Mouse (Mus musculus): Measurements from ENCODE around the gene Olfr907. TPM values are rescaled to one million over a fixed set of nuclear protein-coding genes. Genes with fewer than 3 reads are reported as not detected.

Gene Olfr907
- total RNA-seq (2014; fragmentation: Nextera tagmentation) (not detected in 2 replicates), total RNA-seq (2017) (not detected in 2 replicates)

DNA sequence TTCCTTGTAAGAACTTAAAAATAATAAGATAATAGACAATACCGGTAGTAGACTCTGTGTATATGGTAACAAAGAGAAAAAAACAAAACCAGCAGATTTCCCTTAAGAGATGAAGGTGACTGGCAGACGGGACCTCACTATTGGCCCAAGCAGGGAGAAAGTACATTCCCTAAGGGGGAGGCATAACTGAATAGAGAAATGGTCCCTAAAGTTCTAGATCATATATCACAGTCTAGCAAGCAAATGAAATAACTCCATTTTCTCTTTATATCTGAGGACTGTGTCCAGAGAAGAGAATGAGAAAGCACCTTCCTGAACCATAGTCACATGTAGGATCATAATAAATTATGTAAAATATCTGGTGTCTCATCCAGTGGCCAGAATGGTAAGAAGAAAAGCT, at the start of gene Olfr907:
Gene Olfr907 (plus strand): TSS at position 301 of the 400 bp plus-strand sequence.
- no peak for ATAC-seq (replicated peaks; ENCODE audit: low FRiP score, low TSS enrichment, poor library complexity, severe bottlenecking)

GRCm38 (mm10) chr9:38447352-38447751, 48.2 kb upstream of the Olfr907 start, which contains the start of gene Olfr902:
TSS of gene Olfr902 (plus strand) at chr9:38447652.
- ATAC-seq (replicated peaks; ENCODE audit: low FRiP score, low TSS enrichment, poor library complexity, severe bottlenecking), result no peak

- no peak for ATAC-seq (replicated peaks; ENCODE audit: low FRiP score, low TSS enrichment, poor library complexity, severe bottlenecking)
Observed at GRCm38 (mm10) chr9:38462844-38463243, 32.8 kb upstream of the Olfr907 start, which contains the start of gene Olfr904. TSS of gene Olfr904 (plus strand) at chr9:38463144.

DNA sequence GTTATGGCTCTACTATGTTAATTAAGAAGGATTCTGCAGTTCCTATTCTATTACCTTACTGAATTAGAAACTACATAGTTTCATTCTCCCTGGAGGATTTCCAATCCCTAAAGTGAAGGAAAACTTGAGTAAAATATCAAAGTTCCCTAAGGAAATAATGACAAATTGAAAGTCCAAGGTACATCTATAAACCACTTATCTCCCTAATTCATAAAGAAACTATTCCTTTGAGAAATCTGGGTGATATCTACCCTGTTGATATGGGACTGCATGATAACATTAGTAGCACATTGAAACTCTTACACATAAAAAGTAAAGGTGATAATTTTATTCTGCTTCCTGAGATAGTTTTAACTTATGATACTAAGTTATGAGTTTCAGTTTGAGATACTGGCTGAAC, 24.8 kb upstream of the Olfr907 start, which contains the start of gene Olfr905:
Gene Olfr905 (plus strand): TSS at position 301 of the 400 bp plus-strand sequence.
- no peak for ATAC-seq (replicated peaks; ENCODE audit: low FRiP score, low TSS enrichment, poor library complexity, severe bottlenecking)

- no peak for ATAC-seq (replicated peaks; ENCODE audit: low FRiP score, low TSS enrichment, poor library complexity, severe bottlenecking)
Observed at GRCm38 (mm10) chr9:38486785-38487184, 8.8 kb upstream of the Olfr907 start, which contains the start of gene Olfr906. TSS of gene Olfr906 (plus strand) at chr9:38487085.

DNA sequence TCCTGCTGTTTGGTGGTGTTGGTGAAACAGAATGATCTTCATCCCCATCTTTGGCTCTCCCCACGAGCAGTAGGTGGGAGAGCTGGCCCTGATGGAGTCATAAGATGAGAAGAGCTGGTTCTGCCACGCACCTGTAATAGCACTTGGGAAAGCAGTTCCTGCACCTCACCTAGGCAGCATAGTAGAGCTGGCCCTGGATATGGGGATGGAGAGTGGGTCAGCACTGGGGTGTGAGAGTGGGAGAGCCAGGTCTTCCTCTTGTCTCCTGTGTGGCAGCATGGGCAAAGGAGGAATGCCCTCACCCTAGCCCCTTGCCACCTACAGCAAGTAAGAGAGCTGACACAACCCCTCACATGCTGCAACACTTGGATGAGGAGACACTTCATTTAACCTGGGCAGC, 16.8 kb downstream of the Olfr907 start:
- no peak for ATAC-seq (replicated peaks; ENCODE audit: low FRiP score, low TSS enrichment, poor library complexity, severe bottlenecking)

DNA sequence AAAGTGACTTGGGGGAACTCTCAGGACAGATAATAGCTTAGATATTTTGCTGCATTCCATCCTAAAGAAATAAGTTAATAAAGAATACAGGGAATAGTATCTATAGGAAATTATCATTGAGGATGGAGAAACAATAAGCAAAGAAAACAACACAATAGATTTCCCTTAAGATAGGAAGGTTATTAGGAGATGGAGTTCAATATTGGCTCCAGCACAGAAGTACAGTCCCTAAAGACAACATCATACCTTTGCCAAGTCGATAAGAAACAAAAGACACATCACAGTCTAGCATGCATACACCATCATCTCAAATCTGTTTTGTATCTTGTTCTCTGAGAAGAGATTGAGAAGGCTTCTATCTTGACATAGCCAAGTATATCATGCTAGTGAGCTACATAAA, 25.7 kb downstream of the Olfr907 start, which contains the start of gene Olfr911-ps1:
Gene Olfr911-ps1 (plus strand): TSS at position 301 of the 400 bp plus-strand sequence.
- ATAC-seq (replicated peaks; ENCODE audit: low FRiP score, low TSS enrichment, poor library complexity, severe bottlenecking), result no peak

DNA sequence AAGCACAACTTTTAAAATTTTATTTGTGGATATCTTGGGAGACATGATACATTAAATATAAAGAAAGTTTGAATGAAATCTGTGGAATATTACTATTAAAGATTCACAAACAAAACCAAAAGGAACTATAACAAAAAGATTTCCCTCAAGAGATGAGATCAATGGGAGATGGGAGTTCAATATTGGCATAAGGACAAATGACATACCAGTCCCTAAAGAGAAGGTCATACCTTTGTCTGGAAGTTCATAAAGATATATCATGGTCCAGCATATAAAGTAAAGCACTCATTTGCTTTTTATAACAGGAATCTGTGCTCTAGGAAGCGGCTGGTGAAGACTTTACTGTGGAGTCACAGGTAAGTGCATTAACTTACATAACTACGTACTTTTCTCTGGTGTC, 41.9 kb downstream of the Olfr907 start, which contains the start of gene Olfr910:
Gene Olfr910 (plus strand): TSS at position 301 of the 400 bp plus-strand sequence.
- ATAC-seq (replicated peaks; ENCODE audit: low FRiP score, low TSS enrichment, poor library complexity, severe bottlenecking), result no peak

Other genes starting within 250 kb of the Olfr907 start
- not detected in 2 replicates for gene Olfr143, start 243.0 kb upstream of the Olfr907 start, total RNA-seq (2014; fragmentation: Nextera tagmentation)
- not detected in 2 replicates for gene Olfr143, start 243.0 kb upstream of the Olfr907 start, total RNA-seq (2017)
- not detected in 2 replicates for gene Olfr895, start 227.9 kb upstream of the Olfr907 start, total RNA-seq (2014; fragmentation: Nextera tagmentation)
- gene Olfr895, start 227.9 kb upstream of the Olfr907 start, total RNA-seq (2017), result not detected in 2 replicates
- gene Olfr896-ps1, start 204.7 kb upstream of the Olfr907 start, total RNA-seq (2014; fragmentation: Nextera tagmentation), result not detected in 2 replicates
- gene Olfr896-ps1, start 204.7 kb upstream of the Olfr907 start, total RNA-seq (2017), result not detected in 2 replicates
- gene Olfr25, start 166.7 kb upstream of the Olfr907 start, total RNA-seq (2014; fragmentation: Nextera tagmentation), result not detected in 2 replicates
- gene Olfr25, start 166.7 kb upstream of the Olfr907 start, total RNA-seq (2017), result not detected in 2 replicates
- gene Olfr898, start 147.4 kb upstream of the Olfr907 start, total RNA-seq (2014; fragmentation: Nextera tagmentation), result not detected in 2 replicates
- not detected in 2 replicates for gene Olfr898, start 147.4 kb upstream of the Olfr907 start, total RNA-seq (2017)
- not detected in 2 replicates for gene Olfr250, start 128.9 kb upstream of the Olfr907 start, total RNA-seq (2014; fragmentation: Nextera tagmentation)
- not detected in 2 replicates for gene Olfr250, start 128.9 kb upstream of the Olfr907 start, total RNA-seq (2017)
- not detected in 2 replicates for gene Olfr251, start 118.7 kb upstream of the Olfr907 start, total RNA-seq (2014; fragmentation: Nextera tagmentation)
- gene Olfr251, start 118.7 kb upstream of the Olfr907 start, total RNA-seq (2017), result not detected in 2 replicates
- gene Olfr147, start 94.1 kb upstream of the Olfr907 start, total RNA-seq (2014; fragmentation: Nextera tagmentation), result not detected in 2 replicates
- gene Olfr147, start 94.1 kb upstream of the Olfr907 start, total RNA-seq (2017), result not detected in 2 replicates
- gene Olfr901, start 66.3 kb upstream of the Olfr907 start, total RNA-seq (2014; fragmentation: Nextera tagmentation), result not detected in 2 replicates
- gene Olfr901, start 66.3 kb upstream of the Olfr907 start, total RNA-seq (2017), result not detected in 2 replicates
- not detected in 2 replicates for gene Olfr902, start 48.1 kb upstream of the Olfr907 start, total RNA-seq (2014; fragmentation: Nextera tagmentation)
- not detected in 2 replicates for gene Olfr902, start 48.1 kb upstream of the Olfr907 start, total RNA-seq (2017)
- gene Olfr904, start 32.7 kb upstream of the Olfr907 start, total RNA-seq (2014; fragmentation: Nextera tagmentation), result not detected in 2 replicates
- gene Olfr904, start 32.7 kb upstream of the Olfr907 start, total RNA-seq (2017), result not detected in 2 replicates
- not detected in 2 replicates for gene Olfr905, start 24.7 kb upstream of the Olfr907 start, total RNA-seq (2014; fragmentation: Nextera tagmentation)
- gene Olfr905, start 24.7 kb upstream of the Olfr907 start, total RNA-seq (2017), result not detected in 2 replicates
- not detected in 2 replicates for gene Olfr906, start 8.7 kb upstream of the Olfr907 start, total RNA-seq (2014; fragmentation: Nextera tagmentation)
- not detected in 2 replicates for gene Olfr906, start 8.7 kb upstream of the Olfr907 start, total RNA-seq (2017)
- not detected in 2 replicates for gene Olfr911-ps1, start 25.8 kb downstream of the Olfr907 start, total RNA-seq (2014; fragmentation: Nextera tagmentation)
- not detected in 2 replicates for gene Olfr911-ps1, start 25.8 kb downstream of the Olfr907 start, total RNA-seq (2017)
- gene Olfr910, start 42.0 kb downstream of the Olfr907 start, total RNA-seq (2014; fragmentation: Nextera tagmentation), result not detected in 2 replicates
- not detected in 2 replicates for gene Olfr910, start 42.0 kb downstream of the Olfr907 start, total RNA-seq (2017)
- not detected in 2 replicates for gene Olfr912, start 84.4 kb downstream of the Olfr907 start, total RNA-seq (2014; fragmentation: Nextera tagmentation)
- gene Olfr912, start 84.4 kb downstream of the Olfr907 start, total RNA-seq (2017), result not detected in 2 replicates
- not detected in 2 replicates for gene Olfr913, start 97.0 kb downstream of the Olfr907 start, total RNA-seq (2014; fragmentation: Nextera tagmentation)
- gene Olfr913, start 97.0 kb downstream of the Olfr907 start, total RNA-seq (2017), result not detected in 2 replicates
- gene Olfr914, start 109.3 kb downstream of the Olfr907 start, total RNA-seq (2014; fragmentation: Nextera tagmentation), result not detected in 2 replicates
- not detected in 2 replicates for gene Olfr914, start 109.3 kb downstream of the Olfr907 start, total RNA-seq (2017)
- gene Olfr916, start 164.1 kb downstream of the Olfr907 start, total RNA-seq (2014; fragmentation: Nextera tagmentation), result not detected in 2 replicates
- gene Olfr916, start 164.1 kb downstream of the Olfr907 start, total RNA-seq (2017), result not detected in 2 replicates
- not detected in 2 replicates for gene Olfr917, start 170.0 kb downstream of the Olfr907 start, total RNA-seq (2014; fragmentation: Nextera tagmentation)
- gene Olfr917, start 170.0 kb downstream of the Olfr907 start, total RNA-seq (2017), result not detected in 2 replicates
- gene Olfr918, start 178.8 kb downstream of the Olfr907 start, total RNA-seq (2014; fragmentation: Nextera tagmentation), result not detected in 2 replicates
- gene Olfr918, start 178.8 kb downstream of the Olfr907 start, total RNA-seq (2017), result not detected in 2 replicates
- gene Olfr919, start 207.9 kb downstream of the Olfr907 start, total RNA-seq (2014; fragmentation: Nextera tagmentation), result not detected in 2 replicates
- not detected in 2 replicates for gene Olfr919, start 207.9 kb downstream of the Olfr907 start, total RNA-seq (2017)
- 12.3 and 16.2 TPM in 2 replicates for gene Vwa5a, start 222.5 kb downstream of the Olfr907 start, total RNA-seq (2014; fragmentation: Nextera tagmentation)
- 19.6 and 21.5 TPM in 2 replicates for gene Vwa5a, start 222.5 kb downstream of the Olfr907 start, total RNA-seq (2017)